Mouse (Mus musculus) adrenal gland, postnatal 10 days (tissue): ENCODE measurements around the gene Casp9. TPM values are rescaled to one million over a fixed set of nuclear protein-coding genes. Genes with fewer than 3 reads are reported as not detected.

ENCODE experiments used
- DNase-seq: peaks from one replicate; pipeline ENCODE4 v3.0.0; 2021; ENCODE audit warnings: mixed read lengths
- total RNA-seq, 2 experiments: library from RNA; stranded (reverse); gene quantifications; 2 replicates each; pipeline ENCODE4 v1.2.3; 2021

The Casp9 gene
- total RNA-seq, 2 experiments from 2014 or later, result 14.4 to 22.5 TPM

GRCm38 (mm10) chr4:141779828-141780227 lies 13.6 kb upstream of the Casp9 start:
- DNase-seq, result no peak

GRCm38 (mm10) chr4:141781201-141781985 lies 12.0 kb upstream of the Casp9 start:
- DNase-seq, result peak; percentile 73

GRCm38 (mm10) chr4:141784835-141785234 lies 8.6 kb upstream of the Casp9 start:
- DNase-seq, result no peak

- no peak for DNase-seq
These were observed 7.3 kb upstream of the Casp9 start for GRCm38 (mm10) chr4:141786141-141786540.

DNA sequence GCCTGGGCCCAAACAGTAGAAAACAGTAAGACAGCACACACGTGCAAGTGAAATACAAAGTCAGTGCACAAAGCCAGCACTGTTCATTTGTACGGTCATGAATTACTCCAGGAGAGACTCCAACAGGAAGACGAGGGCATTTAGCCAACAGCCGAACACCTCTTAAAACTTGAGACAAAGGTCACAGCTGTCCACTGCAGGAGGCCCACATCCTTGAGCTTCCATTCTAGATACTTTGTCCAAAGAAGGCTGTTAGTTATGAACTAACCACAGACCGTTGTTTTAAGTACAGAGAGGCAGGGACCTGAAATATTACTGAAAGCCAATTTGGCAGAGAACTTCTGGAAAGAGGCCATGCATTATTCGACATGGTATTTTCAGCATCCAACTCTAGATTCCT lies 6.4 kb upstream of the Casp9 start:
- DNase-seq, result no peak

- no peak for DNase-seq
These were observed 6.0 kb upstream of the Casp9 start for GRCm38 (mm10) chr4:141787462-141787861.

GRCm38 (mm10) chr4:141789564-141790218 lies 3.7 kb upstream of the Casp9 start:
- no peak for DNase-seq

DNA sequence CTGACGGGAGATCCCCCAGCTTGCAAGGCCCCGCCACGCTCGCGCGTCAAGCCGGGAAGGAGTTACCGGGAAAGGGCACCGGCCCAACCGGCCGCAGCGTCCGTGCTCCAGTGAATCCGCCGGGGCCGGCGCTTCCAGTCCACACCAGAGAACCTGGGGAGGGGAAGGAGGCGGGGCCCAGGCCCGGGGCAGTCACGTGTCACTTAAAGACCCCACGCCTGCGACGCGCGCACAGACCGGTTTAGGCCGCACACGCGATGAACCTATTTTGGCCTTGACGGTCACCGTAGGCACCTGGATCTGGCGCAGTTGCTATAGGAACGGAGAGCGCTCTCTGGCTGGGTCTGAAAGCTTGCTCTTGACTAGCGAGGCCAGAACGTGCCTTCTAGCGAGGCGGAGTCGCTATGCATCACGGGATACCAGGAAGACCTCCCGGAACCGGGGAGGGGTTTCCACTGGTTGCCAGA lies 2.9 kb upstream of the Casp9 start, which contains the start of gene Dnajc16:
Dnajc16 (minus strand) TSS at position 408 of the 467 bp plus-strand sequence.
- DNase-seq, result peak; percentile 96

DNA sequence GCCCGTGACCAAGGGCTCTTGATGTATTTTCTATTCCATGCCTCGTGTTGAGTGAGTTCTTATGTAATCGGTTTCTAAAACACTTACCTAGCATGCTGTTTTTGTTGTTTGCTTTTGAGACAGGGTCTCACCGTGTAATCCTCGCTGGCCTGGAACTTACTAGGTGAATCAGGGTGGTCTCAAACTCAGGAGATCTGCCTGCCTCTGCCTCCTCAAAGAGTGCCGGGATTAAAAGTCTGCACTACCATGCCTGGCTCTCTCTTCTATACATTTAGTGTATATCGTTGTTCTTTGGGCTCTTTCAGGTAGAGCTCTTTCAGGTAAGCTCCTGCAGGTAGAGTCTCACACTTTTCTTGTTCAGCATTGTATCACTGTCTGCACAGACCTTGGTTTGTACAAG lies 1.9 kb upstream of the Casp9 start:
- DNase-seq, result no peak

GRCm38 (mm10) chr4:141791951-141792350 lies 1.5 kb upstream of the Casp9 start:
- no peak for DNase-seq

GRCm38 (mm10) chr4:141792554-141793281 lies 694 bp upstream of the Casp9 start:
- no peak for DNase-seq

DNA sequence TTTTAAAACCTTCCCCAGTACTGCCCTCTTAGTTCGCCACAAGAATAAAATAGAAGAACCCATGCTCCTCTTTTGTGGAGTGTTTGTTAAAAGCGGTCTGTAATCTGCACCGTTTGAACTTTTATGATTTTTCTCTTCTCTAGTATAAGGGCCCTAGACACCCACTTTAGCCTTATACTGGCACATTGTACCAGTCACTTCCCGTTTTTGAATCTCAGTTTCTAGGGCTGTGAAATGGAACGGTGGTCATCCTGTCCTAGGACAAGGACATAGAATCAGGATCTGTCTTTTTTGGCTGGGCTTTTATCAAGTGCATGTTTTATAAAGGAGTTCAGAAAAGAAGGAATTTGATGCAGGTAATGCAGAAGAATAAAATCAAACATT lies 732 bp downstream of the Casp9 start:
- no peak for DNase-seq

- peak; percentile 35 for DNase-seq
These were observed 2.9 kb downstream of the Casp9 start for GRCm38 (mm10) chr4:141796356-141796755.

GRCm38 (mm10) chr4:141796954-141797353 lies 3.5 kb downstream of the Casp9 start:
- no peak for DNase-seq

DNA sequence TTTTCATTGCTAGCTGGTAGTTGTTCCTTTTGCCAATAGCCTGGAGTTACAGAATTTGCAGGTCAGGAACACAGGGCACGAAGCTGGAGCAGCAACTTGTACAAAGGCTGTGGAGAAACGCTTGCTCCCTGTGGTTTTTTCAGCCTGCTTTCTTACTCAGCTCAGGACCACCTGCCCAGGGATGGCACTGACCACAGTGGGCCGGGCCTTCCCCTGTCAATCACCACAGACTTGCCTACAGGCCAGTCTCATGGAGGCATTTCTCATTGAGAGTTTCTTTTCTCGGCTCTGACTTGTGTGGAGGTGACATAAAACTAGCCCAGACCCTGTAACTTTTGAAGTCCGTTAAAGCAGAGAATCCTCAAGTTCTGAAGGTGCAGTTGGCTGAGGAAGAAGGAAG lies 4.1 kb downstream of the Casp9 start:
- no peak for DNase-seq

GRCm38 (mm10) chr4:141804105-141804504 lies 10.7 kb downstream of the Casp9 start:
- no peak for DNase-seq

DNA sequence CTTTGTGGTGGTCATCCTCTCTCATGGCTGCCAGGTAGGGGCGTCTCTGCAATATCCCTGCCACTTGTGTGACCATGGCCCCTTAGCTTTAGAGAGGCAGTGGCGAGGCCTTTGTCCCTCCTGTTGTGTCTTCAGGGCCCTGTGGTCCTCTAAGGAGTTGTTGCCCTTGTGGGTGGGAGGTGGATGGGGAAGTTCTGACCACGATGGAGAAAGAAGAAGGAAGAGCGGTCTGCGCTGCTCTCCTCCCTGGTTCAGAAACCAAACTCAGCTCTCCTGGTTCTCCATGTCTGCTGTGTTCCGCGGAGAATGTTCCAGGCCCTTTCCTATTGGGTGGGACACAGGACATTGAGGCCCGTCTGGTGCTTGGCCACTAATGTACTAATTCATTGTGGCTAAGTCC lies 12.5 kb downstream of the Casp9 start:
- no peak for DNase-seq

GRCm38 (mm10) chr4:141809850-141810464 lies 16.5 kb downstream of the Casp9 start:
- DNase-seq, result no peak

GRCm38 (mm10) chr4:141810975-141811374 lies 17.6 kb downstream of the Casp9 start:
- DNase-seq, result no peak

GRCm38 (mm10) chr4:141811375-141811774 lies 18.0 kb downstream of the Casp9 start:
- DNase-seq, result no peak

DNA sequence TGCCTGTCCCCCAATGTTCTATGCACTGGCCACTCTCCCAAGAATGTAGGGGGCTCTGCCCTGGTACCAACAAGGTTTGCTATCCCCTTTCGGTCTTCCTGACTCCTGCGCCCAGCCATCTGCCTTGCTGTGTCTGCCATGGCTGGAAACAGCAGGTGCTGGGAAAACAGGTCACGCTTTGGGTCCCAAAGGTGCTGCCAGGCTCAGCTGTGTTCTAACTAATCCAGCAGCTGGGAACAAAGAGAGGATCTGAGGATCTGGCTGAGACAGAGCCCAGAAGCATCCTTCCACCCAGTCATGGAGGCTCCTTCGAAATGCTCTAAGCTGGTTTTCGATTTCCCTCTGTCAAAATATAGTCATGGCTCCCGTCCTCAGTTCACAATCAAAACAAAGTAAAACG lies 22.9 kb downstream of the Casp9 start:
- no peak for DNase-seq
